Mouse (Mus musculus): ENCODE measurements around the gene Tmbim4. TPM values are rescaled to one million over a fixed set of nuclear protein-coding genes. Genes with fewer than 3 reads are reported as not detected.
"Not testable (repeated sequence)": the region's sequence is repeated elsewhere in the genome, so short reads cannot be mapped to it uniquely, and the experiment has no call there.

Gene Tmbim4
- total RNA-seq, 2 experiments from 2014 or later = 63.4 to 66.4 TPM

GRCm38 (mm10) chr10:120192278-120192677 lies 9.1 kb upstream of the Tmbim4 start:
- no peak for DNase-seq (ENCODE audit: low spot score in 2 of 2)
- intact Hi-C loops (cut with DNase I) = no loop called here

- no peak for DNase-seq (ENCODE audit: low spot score in 2 of 2)
- intact Hi-C loops (cut with DNase I) = no loop called here
These were observed 8.1 kb upstream of the Tmbim4 start for GRCm38 (mm10) chr10:120193255-120193654.

DNA sequence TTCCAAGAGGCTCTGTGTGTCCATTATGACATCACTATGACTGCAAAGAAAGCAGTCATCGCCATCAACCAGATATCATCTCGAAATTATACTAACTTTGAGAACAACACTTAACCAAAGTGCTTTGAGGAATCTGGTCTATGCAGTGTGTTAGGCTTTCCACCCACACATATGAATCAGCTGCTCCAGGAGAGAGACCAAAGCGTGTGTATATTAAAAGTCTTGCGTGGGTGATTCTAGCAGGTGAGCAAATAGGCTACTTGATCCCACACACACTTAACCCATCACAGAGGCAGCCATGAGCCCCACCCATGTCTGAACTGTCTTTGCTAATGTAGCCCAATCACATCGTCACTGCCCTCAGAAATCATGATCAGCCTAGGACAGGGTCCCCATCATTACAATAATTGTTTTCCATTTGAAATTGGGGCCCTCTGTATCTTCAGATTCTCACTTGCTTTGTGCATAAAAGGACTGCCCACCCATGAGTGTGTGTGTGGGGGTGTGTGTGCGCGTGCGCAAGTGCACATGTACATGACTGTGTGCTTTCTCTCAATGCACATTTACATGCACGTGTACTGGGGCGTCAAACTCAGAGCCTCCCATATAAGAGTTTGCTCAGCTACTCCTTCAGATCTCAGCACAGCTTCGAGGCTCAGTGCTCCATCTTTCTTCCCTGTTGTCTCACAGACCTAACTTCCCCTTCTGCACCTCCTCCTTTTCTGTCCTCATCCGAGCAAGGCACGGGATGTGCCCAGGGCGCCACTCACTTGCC lies 4.1 kb upstream of the Tmbim4 start:
- intact Hi-C loops (cut with DNase I) = no loop called here
- DNase-seq (ENCODE audit: low spot score in 2 of 2) = peak in 1 of 2 experiments; percentile 15

DNA sequence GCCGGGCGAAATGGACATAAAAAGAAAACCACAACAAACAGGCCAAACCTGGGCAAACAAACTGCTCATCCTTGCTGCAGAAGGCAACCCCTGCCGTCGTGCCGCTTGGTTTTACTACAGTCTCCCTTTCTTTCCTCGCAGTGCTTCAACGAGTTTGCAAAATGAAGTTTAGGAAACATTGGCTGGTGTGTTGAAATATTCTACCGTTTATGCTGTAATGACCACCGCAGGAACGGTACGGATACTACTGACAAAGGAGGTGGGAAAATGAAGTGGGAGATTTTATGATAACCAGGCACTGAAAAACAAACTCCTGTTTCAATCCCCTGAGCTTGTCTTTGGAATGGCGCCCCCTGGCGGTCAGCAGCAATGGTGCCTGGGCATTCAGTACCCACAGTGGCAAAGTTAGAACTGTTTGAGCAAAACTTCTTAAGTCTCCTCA lies 592 bp downstream of the Tmbim4 start, which contains the start of gene Irak3:
Gene Irak3, minus strand, starts transcription at position 170 of the 442 bp plus-strand sequence.
- intact Hi-C loops (cut with DNase I) = loop anchor here (10.0 kb wide), 1 partner anchor 397 kb away; no protein-coding TSS in a partner anchor
- peak; percentile 60 to 69 for DNase-seq (ENCODE audit: low spot score in 2 of 2)

DNA sequence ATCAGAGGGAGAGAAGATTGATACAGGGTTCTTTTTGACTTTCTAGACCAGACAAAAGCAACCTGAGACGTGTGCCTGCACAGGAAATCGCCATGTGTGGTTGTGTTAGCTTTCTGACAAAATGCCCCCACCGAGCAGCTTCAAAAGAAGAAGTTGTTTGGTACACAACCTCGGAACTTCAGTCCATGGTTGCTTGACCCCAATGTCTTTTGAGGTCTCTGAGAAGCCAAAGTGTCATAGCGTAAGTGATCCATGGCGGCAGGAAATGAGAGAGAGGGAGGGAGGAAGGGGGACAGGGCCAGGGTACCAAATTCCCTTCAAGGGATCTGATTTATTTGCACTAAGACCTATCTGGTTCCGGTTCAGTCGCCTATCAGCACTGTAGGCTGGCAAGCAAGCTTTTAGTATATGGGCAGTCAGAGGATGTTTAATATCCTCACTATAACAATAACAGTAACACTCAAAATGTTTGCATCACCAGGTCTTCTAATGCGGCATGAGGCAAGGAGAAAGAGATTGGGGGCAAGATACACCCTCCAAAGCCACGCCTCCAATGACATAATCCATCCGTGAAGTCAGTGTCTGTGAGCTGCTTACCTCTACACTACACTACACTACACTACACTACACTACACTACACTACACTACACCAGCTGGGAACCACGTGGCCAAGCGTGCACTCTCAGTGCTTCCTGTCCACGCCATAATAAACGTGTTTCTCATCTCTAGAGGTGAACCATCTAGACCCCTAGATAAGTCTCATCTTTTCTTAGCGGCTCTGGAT lies 1.3 kb downstream of the Tmbim4 start:
- intact Hi-C loops (cut with DNase I) = loop anchor here (10.0 kb wide), 1 partner anchor 398 kb away; no protein-coding TSS in a partner anchor
- no peak for DNase-seq (ENCODE audit: low spot score in 2 of 2)

- intact Hi-C loops (cut with DNase I) = loop anchor here (10.0 kb wide), 1 partner anchor 400 kb away; no protein-coding TSS in a partner anchor
- DNase-seq (ENCODE audit: low spot score in 2 of 2) = no peak
These were observed 3.3 kb downstream of the Tmbim4 start for GRCm38 (mm10) chr10:120204591-120205210.

GRCm38 (mm10) chr10:120208015-120208414 lies 6.6 kb downstream of the Tmbim4 start:
- intact Hi-C loops (cut with DNase I) = loop anchor here (10.0 kb wide), 1 partner anchor 403 kb away; no protein-coding TSS in a partner anchor
- DNase-seq (ENCODE audit: low spot score in 2 of 2) = no peak

- peak; percentile 90 to 91 for DNase-seq (ENCODE audit: low spot score in 2 of 2)
- intact Hi-C loops (cut with DNase I) = loop anchor here (10.0 kb wide), 1 partner anchor 404 kb away; no protein-coding TSS in a partner anchor
These were observed 7.5 kb downstream of the Tmbim4 start for GRCm38 (mm10) chr10:120208575-120209538.

DNA sequence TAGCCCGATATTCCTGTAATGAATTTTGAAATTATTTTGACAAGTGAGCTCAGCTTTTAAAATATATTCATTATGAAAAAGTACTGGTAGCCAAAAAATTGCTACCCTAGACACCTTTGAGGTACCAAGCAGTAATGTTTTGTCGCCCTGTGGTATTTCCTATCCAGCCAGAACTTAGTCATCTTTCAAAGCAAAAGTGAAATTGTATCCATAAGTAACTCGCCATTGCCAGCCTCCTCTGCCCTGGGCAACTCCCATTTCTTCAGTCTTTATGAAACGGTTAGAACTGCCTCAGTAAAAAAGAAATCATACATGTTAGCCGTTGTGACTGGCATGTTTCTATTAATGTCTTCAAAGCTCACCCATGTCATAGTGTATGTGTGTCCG lies 8.1 kb downstream of the Tmbim4 start:
- intact Hi-C loops (cut with DNase I) = loop anchor here (10.0 kb wide), 1 partner anchor 405 kb away; no protein-coding TSS in a partner anchor
- DNase-seq (ENCODE audit: low spot score in 2 of 2) = no peak

DNA sequence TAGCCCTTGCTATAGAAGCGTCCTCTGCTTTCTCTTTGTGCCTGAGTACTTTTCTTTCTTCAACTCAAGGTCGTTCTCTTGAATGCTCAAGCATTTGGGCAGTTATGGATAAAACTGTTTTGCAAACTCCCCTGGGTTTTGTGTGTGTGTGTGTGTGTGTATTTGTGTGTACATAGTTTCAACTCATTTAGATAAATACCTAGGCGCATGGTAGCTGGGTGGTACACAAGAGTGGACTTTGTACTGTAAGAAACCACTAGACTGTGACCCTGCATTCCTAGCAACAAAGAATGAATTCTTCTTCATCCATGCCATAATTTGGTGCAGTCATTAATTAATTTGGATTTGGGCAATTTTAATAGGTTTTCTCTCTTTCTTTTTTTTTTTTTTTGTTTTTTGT lies 8.7 kb downstream of the Tmbim4 start:
- DNase-seq (ENCODE audit: low spot score in 2 of 2) = no peak
- intact Hi-C loops (cut with DNase I) = no loop called here

- DNase-seq (ENCODE audit: low spot score in 2 of 2); intact Hi-C loops (cut with DNase I): not testable (repeated sequence)
These were observed 15.7 kb downstream of the Tmbim4 start for GRCm38 (mm10) chr10:120217099-120217498.

GRCm38 (mm10) chr10:120218996-120219395 lies 17.6 kb downstream of the Tmbim4 start:
- DNase-seq (ENCODE audit: low spot score in 2 of 2) = no peak
- intact Hi-C loops (cut with DNase I) = no loop called here

GRCm38 (mm10) chr10:120219578-120220359 lies 18.4 kb downstream of the Tmbim4 start:
- DNase-seq (ENCODE audit: low spot score in 2 of 2) = no peak
- intact Hi-C loops (cut with DNase I) = no loop called here

DNA sequence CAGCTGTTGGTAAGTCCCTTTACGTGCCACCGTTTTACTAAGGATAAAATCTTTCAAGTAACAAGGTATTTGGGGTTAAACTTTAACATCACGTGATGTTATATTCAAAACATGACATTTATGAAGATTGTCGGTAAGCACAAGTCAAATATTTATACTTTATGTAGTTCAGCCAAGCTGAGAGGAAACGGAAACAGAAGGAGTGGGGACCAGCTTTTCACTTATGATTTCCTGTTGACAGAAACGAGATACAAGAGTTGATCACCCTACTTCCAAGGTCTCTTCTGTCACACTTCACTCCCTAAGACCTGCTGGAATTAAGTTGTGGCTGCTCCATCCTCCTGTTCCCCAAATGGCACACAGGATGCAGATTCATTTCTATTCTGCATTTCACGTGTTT lies 19.4 kb downstream of the Tmbim4 start:
- no peak for DNase-seq (ENCODE audit: low spot score in 2 of 2)
- intact Hi-C loops (cut with DNase I) = no loop called here

DNA sequence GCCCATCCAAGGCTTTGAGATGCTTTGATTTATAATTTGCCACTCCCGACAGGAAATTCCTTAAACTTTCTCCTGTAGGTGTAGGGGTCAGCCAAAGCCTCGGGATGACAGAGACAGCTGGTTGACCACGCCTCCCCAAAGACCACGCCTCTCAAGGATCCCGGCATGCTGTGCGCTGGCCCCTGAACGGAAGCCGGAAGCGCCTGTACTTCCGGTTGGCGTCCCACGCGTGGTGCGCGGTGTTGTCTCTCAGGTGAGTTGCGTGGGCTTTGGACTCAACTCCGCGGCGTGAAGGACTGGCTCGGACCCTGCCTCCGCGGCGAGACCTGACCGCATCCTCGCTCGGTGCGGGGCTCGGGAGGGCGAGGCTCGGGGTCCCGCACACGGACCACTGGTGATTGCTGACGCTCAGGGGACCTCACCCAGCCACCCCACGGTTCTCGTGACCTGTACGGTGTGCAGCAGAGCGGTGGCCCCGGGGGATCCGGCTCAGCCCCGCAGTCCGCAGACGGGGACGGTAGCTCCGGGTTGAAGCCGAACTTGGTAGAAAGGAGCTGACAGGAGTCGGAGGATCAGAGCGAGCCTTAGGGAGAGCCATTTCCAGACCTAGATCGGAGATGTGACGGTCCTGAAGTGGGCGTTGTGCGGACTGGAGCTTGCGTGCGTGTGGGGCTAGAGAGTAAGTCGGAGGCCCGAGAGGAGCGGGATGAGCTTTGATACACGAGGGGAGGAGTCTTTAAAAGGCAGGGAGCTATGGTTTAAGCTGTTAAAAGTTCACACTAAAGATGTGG lies 25.7 kb downstream of the Tmbim4 start, which contains the start of gene Llph:
Gene Llph, plus strand, starts transcription at position 200 of the 791 bp plus-strand sequence.
- peak; percentile 83 to 87 for DNase-seq (ENCODE audit: low spot score in 2 of 2)
- intact Hi-C loops (cut with DNase I) = no loop called here

DNA sequence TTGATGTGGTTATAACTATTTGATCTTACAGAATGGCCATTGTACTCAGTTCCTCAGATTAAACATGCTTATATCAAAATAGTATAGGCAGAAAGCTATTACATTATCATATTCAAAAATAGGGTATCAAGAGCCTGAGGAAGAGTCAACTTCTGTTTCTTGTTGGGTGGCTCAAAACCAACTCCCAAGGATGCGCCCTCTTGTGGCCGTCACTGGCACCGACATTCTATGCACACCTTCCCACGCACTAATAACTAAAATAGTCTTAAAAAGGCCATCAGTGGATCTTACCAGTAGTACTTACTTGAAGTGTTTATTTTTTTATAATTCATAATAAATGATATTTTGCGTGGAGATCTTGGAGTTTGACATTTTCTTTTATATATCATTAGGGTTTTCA lies 30.3 kb downstream of the Tmbim4 start:
- intact Hi-C loops (cut with DNase I) = no loop called here

More for the DNA sequence above, 30.3 kb downstream of the Tmbim4 start:
- peak in 1 of 2 experiments; percentile 36 for DNase-seq (ENCODE audit: low spot score in 2 of 2)
